Mouse (Mus musculus) bone marrow, adult 2 months (tissue): ENCODE measurements at regions not wholly inside any gene's neighbourhood (a gene's known extent, or its start where the extent isn't known, plus 50 kb on each side); places are given as distances from the start of the nearest gene placed in this dataset.

Source experiments
- H3K27ac ChIP-seq: fragments of 200-500 bp; 2 replicates; pipeline ENCODE4 v1.5.1; 2012; ENCODE audit warnings: low read depth, mild to moderate bottlenecking, control low read depth, inconsistent platforms, low read length; ENCODE audit not compliant: control insufficient read depth, poor library complexity, insufficient read depth
- H3K4me1 ChIP-seq: fragments of 200-500 bp; 2 replicates; pipeline ENCODE4 v1.6.1; 2011; ENCODE audit warnings: low read length; ENCODE audit not compliant: control insufficient read depth, insufficient read depth
- H3K4me3 ChIP-seq: fragments of 200-500 bp; replicated peaks from 2 replicates; pipeline ENCODE3; 2011; ENCODE audit warnings: mild to moderate bottlenecking, low read depth, low read length, control low read depth; ENCODE audit not compliant: control insufficient read depth
- CTCF ChIP-seq: fragments of 200-500 bp; IDR thresholded peaks from 2 replicates; pipeline ENCODE4 v1.5.1; 2011; ENCODE audit warnings: low read length, control low read depth; ENCODE audit not compliant: control insufficient read depth, insufficient read depth
- POLR2A ChIP-seq: fragments of 200-500 bp; IDR thresholded peaks from 2 replicates; pipeline ENCODE4 v1.6.1; 2011; ENCODE audit warnings: low read depth, mild to moderate bottlenecking, control low read depth, low read length, borderline replicate concordance; ENCODE audit not compliant: control insufficient read depth
- WGBS: fragments of 180-500 bp; shearing (Covaris S2); methylation state at CpG from one replicate; pipeline ENCODE4 v1.1.7; 2018; 5-methylcytosine and 5-hydroxymethylcytosine counted together

- Histone ChIP-seq H3K4me3 (no peak overlapping the region), H3K27ac (no peak overlapping the region), H3K4me1 (no peaks in the 10 kb centered on the region)
- WGBS = 73% methylated on average over 6 of the region's 6 CpGs
- TF ChIP-seq CTCF = no peak
Measured at GRCm38 (mm10) chr6:81447701-81448100, 475.8 kb upstream of the Gcfc2 start.

- no peak overlapping the region for H3K27ac ChIP-seq
- H3K4me3 ChIP-seq = no peak overlapping the region
- H3K4me1 ChIP-seq = no peaks in the 10 kb centered on the region
- TF ChIP-seq POLR2A (no peak), CTCF (no peak)
- 67% methylated on average over 3 of the region's 3 CpGs for WGBS
Measured at GRCm38 (mm10) chr6:81448366-81448765, 475.1 kb upstream of the Gcfc2 start.

- no peak for TF ChIP-seq CTCF
- no peak for TF ChIP-seq POLR2A
- Histone ChIP-seq H3K4me3 (no peak overlapping the region), H3K4me1 (no peaks in the 10 kb centered on the region), H3K27ac (no peak overlapping the region)
- 63% methylated on average over 4 of the region's 4 CpGs for WGBS
Measured at GRCm38 (mm10) chr6:81461095-81461494, 462.4 kb upstream of the Gcfc2 start.

GRCm38 (mm10) chr6:81464442-81464841 is 459.0 kb upstream of the Gcfc2 start:
- Histone ChIP-seq H3K27ac (no peak overlapping the region), H3K4me1 (no peaks in the 10 kb centered on the region), H3K4me3 (no peak overlapping the region)
- WGBS = 67% methylated on average over 1 of the region's 1 CpGs
- TF ChIP-seq POLR2A (no peak), CTCF (no peak)

- Histone ChIP-seq H3K4me1 (no peaks in the 10 kb centered on the region), H3K4me3 (no peak overlapping the region), H3K27ac (no peak overlapping the region)
- TF ChIP-seq CTCF = no peak
- 69% methylated on average over 4 of the region's 4 CpGs for WGBS
Measured at GRCm38 (mm10) chr6:81466536-81466935, 456.9 kb upstream of the Gcfc2 start.

- TF ChIP-seq CTCF (no peak), POLR2A (no peak)
- no peak overlapping the region for H3K27ac ChIP-seq
- WGBS = 69% methylated on average over 9 of the region's 9 CpGs
- H3K4me3 ChIP-seq = no peak overlapping the region
- H3K4me1 ChIP-seq = no peaks in the 10 kb centered on the region
Measured at GRCm38 (mm10) chr6:81471340-81471955, 452.0 kb upstream of the Gcfc2 start.

GRCm38 (mm10) chr6:81472506-81472905 is 451.0 kb upstream of the Gcfc2 start:
- no peak for TF ChIP-seq CTCF
- TF ChIP-seq POLR2A = no peak
- 74% methylated on average over 3 of the region's 3 CpGs for WGBS
- Histone ChIP-seq H3K27ac (no peak overlapping the region), H3K4me3 (no peak overlapping the region), H3K4me1 (no peaks in the 10 kb centered on the region)

- Histone ChIP-seq H3K27ac (no peak overlapping the region), H3K4me1 (no peaks in the 10 kb centered on the region), H3K4me3 (no peak overlapping the region)
- TF ChIP-seq POLR2A (no peak), CTCF (no peak)
- 74% methylated on average over 1 of the region's 1 CpGs for WGBS
Measured at GRCm38 (mm10) chr6:81474786-81475185, 448.7 kb upstream of the Gcfc2 start.

- Histone ChIP-seq H3K4me3 (no peak overlapping the region), H3K27ac (no peak overlapping the region), H3K4me1 (no peaks in the 10 kb centered on the region)
- TF ChIP-seq CTCF = no peak
- no peak for TF ChIP-seq POLR2A
- WGBS = 73% methylated on average over 3 of the region's 3 CpGs
Measured at GRCm38 (mm10) chr6:81487006-81487405, 436.5 kb upstream of the Gcfc2 start.
